Mouse (Mus musculus) A20 (cell line): ENCODE results near the gene Pkig.

ENCODE experiments used
- DNase-seq: peaks from one replicate; pipeline ENCODE4 v3.0.0-alpha.2; 2011; ENCODE audit warnings: low read depth, low spot score

Gene Pkig

GRCm38 (mm10) chr2:163643576-163643971 lies 14.6 kb upstream of the Pkig start:
- no peak for DNase-seq

GRCm38 (mm10) chr2:163644047-163644446 lies 14.1 kb upstream of the Pkig start:
- DNase-seq: peak; percentile 70

- peak; percentile 99 for DNase-seq
Measured at GRCm38 (mm10) chr2:163644575-163645385, 13.4 kb upstream of the Pkig start, which contains the start of gene Serinc3. Gene Serinc3, minus strand, starts transcription at chr2:163645131.

GRCm38 (mm10) chr2:163645700-163646460 lies 12.3 kb upstream of the Pkig start:
- peak; percentile 88 for DNase-seq

GRCm38 (mm10) chr2:163646461-163647080 lies 11.6 kb upstream of the Pkig start:
- peak; percentile 39 for DNase-seq

- DNase-seq: peak; percentile 80
Measured at GRCm38 (mm10) chr2:163655699-163656098, 2.5 kb upstream of the Pkig start.

- peak; percentile 58 for DNase-seq
Measured at GRCm38 (mm10) chr2:163657486-163657885, 700 bp upstream of the Pkig start.

- no peak for DNase-seq
Measured at GRCm38 (mm10) chr2:163658941-163659340, 755 bp downstream of the Pkig start.

GRCm38 (mm10) chr2:163659431-163659830 lies 1.2 kb downstream of the Pkig start:
- peak; percentile 91 for DNase-seq

GRCm38 (mm10) chr2:163660103-163660701 lies 2.0 kb downstream of the Pkig start:
- peak; percentile 51 for DNase-seq

GRCm38 (mm10) chr2:163661371-163661850 lies 3.2 kb downstream of the Pkig start:
- DNase-seq: no peak

GRCm38 (mm10) chr2:163662076-163662475 lies 3.9 kb downstream of the Pkig start:
- peak; percentile 87 for DNase-seq

- DNase-seq: peak; percentile 97
Measured at GRCm38 (mm10) chr2:163662698-163663221, 4.6 kb downstream of the Pkig start.

- DNase-seq: no peak
Measured at GRCm38 (mm10) chr2:163663930-163664329, 5.7 kb downstream of the Pkig start.

- DNase-seq: no peak
Measured at GRCm38 (mm10) chr2:163667045-163667444, 8.9 kb downstream of the Pkig start.

- DNase-seq: no peak
Measured at GRCm38 (mm10) chr2:163670872-163671594, 12.8 kb downstream of the Pkig start.

GRCm38 (mm10) chr2:163674397-163674796 lies 16.2 kb downstream of the Pkig start:
- no peak for DNase-seq

- no peak for DNase-seq
Measured at GRCm38 (mm10) chr2:163675144-163675619, 17.0 kb downstream of the Pkig start.

GRCm38 (mm10) chr2:163675662-163676061 lies 17.5 kb downstream of the Pkig start:
- DNase-seq: no peak

GRCm38 (mm10) chr2:163676321-163676720 lies 18.1 kb downstream of the Pkig start:
- DNase-seq: peak; percentile 39

- DNase-seq: peak; percentile 48
Measured at GRCm38 (mm10) chr2:163676745-163677144, 18.6 kb downstream of the Pkig start.
